Mouse (Mus musculus): ENCODE results near the gene Mmp23.

Mmp23 gene

GRCm38 (mm10) chr4:155601091-155601996 lies 51.8 kb downstream of the Mmp23 start, which contains the start of gene Slc35e2:
Gene Slc35e2 (plus strand): TSS chr4:155601416.
- DNase-seq = peak; percentile 98
